Mouse (Mus musculus): ENCODE data around the gene Acss1.

GRCm38 (mm10) chr2:150604802-150605201 is 63.5 kb downstream of the Acss1 start:
- TF ChIP-seq CTCF (IDR thresholded peaks at IDR 0.05; ENCODE audit: insufficient read depth, low read depth, low read length) (no peak), POLR2A (IDR thresholded peaks at IDR 0.05; ENCODE audit: insufficient read depth, low read depth, low read length) (no peak)

All from olfactory bulb, adult 2 months (tissue).